Mouse (Mus musculus): Measurements from ENCODE around the gene Pdik1l.
A peak's percentile ranks its signal among the peaks of the same experiment; 100 is the strongest.

The Pdik1l gene

DNA sequence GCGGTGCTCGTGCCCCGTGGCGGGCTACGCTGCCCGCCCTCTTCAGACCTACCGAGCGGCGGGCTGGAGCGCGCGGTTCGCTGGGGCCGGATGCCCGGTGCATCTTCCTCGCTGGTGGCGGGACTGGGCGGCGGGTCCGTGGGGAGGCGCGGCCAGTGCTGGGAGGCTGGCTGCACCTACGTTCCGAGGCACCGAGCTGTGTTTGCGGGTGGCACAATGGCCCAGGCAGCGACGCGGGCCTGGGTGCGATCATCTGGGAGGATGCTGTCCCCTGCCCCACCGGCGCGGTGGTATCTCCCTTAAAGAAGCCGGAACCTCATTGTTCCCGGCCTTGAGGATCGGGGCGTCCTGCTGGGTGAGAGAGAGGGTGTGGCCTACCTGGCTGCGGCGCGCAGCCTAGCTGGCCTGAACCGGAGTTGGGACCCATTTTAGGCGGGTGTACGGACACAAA, at the start of gene Pdik1l:
TSS of gene Pdik1l (minus strand) at position 321 of the 451 bp plus-strand sequence.
- peak; percentile 73 for DNase-seq (ENCODE audit: low read depth)

DNA sequence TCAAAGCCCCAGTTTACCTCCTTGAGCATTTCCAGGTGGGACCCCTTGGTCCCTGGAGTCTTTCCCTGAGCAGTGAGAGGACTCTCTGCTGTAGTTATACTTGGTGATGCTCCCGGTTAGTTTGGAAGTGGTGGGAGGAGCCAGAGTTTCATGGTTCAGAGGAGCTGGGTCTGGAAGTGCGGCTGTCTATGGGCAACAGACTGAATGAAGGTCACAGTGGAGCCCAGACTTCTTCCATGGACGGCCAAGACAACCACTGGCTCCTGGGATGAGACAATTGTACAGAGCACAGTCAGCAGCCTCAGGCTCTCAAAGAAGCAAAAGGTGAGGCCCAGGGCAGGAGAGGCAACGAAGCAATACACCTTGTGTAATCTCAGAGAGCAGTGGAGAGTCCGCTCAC, 42.6 kb upstream of the Pdik1l start:
- DNase-seq (ENCODE audit: low read depth): no peak

DNA sequence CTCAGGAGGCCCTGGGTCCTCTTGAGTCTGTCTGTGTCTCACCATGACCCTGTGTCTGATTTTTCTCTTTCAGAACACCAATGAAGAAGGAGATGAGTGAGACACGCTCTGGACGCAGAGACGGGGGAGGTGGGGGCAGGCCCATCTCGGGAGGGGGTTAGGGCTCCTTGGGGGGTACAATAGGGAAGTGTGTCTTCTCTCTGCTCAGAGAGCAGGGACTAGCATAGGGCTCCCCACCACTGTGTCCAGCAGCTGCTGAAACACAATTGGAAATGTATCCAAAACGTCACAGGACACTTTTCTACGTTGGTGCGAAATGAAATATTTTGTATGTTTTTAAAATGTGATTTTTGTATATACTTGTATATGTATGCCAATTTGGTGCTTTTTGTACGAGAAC, 41.1 kb upstream of the Pdik1l start:
- no peak for DNase-seq (ENCODE audit: low read depth)

GRCm38 (mm10) chr4:134328151-134328550, 40.5 kb upstream of the Pdik1l start:
- DNase-seq (ENCODE audit: low read depth): no peak

- no peak for DNase-seq (ENCODE audit: low read depth)
These were observed 39.3 kb upstream of the Pdik1l start for GRCm38 (mm10) chr4:134326859-134327530.

GRCm38 (mm10) chr4:134324655-134325054, 37.0 kb upstream of the Pdik1l start:
- no peak for DNase-seq (ENCODE audit: low read depth)

DNA sequence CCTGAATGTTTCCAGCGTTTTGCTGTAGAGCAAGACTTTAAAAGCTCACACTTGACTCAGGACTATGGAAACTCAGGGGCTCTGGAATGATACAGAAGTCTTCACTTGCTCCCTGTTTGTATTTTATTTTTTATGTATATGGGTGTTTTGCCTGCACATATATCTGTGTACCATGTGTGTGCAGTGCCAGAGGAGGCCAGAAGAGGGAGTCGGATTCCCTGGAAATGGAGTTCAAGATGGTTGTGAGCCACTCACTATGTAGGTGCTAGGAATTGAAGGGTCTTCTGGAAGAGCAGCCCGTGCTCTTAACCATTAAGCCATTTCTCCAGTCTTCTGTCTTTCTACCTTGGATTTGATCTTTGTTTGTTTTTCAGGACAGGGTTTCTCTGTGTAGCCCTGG, 33.8 kb upstream of the Pdik1l start:
- no peak for DNase-seq (ENCODE audit: low read depth)

DNA sequence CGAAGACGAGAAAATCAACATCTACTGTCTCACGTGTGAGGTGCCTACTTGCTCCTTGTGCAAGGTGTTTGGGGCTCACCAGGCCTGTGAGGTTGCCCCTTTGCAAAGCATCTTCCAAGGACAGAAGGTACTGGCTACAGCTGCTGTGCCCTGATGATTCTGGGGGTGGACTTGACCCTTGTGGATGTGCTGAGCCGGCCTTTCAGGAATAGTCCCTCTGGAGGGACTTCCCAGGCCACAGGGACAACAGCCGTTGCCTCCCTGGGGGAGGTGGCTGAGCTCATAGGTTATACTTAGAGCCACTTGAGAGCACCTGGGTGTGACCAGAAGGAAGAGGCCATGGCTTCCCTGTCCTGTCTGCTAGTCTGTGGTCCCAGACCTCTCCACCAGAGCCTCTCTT, 32.0 kb upstream of the Pdik1l start:
- no peak for DNase-seq (ENCODE audit: low read depth)

GRCm38 (mm10) chr4:134319074-134319473, 31.4 kb upstream of the Pdik1l start:
- DNase-seq (ENCODE audit: low read depth): no peak

DNA sequence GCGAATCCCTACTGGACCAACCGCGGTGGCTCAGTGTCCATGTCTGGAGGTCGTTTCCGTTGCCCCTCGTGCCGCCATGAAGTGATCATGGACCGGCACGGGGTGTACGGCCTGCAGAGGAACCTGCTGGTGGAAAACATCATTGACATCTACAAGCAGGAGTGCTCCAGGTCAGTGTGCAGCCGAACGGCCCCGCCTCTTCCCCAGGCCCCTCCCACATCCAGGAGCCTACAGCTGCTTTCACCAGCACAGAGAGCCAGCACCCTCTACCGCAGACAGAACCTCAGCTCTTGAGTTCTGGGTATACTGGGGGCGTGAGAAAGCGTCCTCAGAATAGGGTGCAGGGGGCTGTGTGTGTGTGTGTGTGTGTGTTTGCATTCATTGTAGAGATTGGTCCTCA, 28.7 kb upstream of the Pdik1l start:
- DNase-seq (ENCODE audit: low read depth): no peak

- no peak for DNase-seq (ENCODE audit: low read depth)
These were observed 27.8 kb upstream of the Pdik1l start for GRCm38 (mm10) chr4:134315470-134315869.

DNA sequence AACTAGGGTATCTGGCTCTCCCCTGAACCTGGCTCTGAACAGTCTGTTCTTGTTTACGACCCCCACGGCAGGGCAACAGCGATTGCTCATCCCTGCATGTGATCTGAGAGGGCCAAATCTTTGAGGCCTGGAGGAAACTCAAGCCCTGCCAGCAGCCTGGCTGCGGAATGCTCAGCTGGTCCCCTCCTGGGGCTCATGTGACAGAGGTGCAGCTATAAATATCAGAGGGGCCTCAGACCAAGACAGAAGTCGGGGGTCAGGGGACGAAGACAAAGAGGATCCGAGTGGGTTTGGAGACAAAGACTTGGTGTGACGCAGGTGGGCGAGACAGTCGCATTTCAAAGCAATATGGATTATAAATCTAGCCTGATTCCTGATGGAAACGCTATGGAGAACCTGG, 27.2 kb upstream of the Pdik1l start, which contains the start of gene Trim63:
TSS of gene Trim63 (plus strand) at position 245 of the 400 bp plus-strand sequence.
- no peak for DNase-seq (ENCODE audit: low read depth)

GRCm38 (mm10) chr4:134314081-134314655, 26.5 kb upstream of the Pdik1l start:
- DNase-seq (ENCODE audit: low read depth): no peak

DNA sequence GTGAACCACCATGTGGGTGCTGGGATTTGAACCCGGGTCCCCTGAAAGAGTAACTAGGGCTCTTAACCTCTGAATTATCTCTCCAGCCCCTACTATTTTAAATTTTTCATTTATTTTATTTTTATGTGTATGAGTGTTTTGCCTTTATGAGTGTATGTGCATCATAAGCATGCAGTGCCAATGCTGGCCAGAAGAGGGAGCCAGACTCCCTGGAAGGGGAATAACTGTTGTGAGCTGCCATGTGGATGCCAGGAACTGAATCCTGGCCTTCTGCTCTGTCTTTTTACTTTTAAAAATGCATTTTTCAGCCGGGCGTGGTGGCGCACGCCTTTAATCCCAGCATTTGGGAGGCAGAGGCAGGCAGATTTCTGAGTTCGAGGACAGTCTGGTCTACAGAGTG, 25.2 kb upstream of the Pdik1l start:
- no peak for DNase-seq (ENCODE audit: low read depth)

DNA sequence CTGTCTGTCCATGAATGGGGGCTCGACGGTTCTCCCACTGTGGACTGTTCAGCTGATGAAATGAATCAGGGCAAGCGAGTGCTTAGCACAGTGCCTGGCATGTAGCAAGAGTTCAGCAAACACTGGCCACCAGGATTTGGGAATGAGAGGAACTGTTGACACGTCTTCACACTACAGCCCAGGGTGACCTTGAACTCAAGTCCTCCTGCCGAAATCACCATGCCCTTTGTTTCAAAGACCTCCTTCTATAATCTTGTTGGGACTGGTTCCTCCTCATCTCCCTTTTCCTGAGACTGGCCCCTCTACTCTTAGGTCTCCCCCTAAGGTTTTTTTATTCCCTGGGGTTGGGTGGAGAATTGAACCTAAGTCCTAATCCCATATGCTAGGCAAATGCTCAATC, 24.6 kb upstream of the Pdik1l start:
- no peak for DNase-seq (ENCODE audit: low read depth)

GRCm38 (mm10) chr4:134311784-134312183, 24.1 kb upstream of the Pdik1l start:
- DNase-seq (ENCODE audit: low read depth): no peak

GRCm38 (mm10) chr4:134310656-134311055, 23.0 kb upstream of the Pdik1l start:
- no peak for DNase-seq (ENCODE audit: low read depth)

DNA sequence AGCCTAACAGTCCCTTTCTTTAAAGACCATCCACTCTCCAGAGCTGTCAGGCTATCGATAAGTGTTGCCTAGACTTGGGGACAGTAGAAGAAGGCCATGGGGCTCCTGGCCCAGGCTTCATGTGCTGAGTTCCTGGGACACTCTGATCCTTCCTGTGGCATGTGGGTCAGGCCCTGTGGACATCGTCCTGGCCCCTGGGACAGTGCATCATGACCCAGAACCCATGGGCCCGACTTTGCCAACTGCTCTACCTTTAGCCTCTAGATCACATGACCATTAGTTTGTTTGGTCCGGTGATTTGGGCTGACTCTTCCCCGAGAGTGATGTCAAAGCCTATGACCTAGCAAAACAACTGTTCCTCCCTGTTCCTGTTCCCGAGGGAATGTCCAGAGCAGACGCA, 22.4 kb upstream of the Pdik1l start:
- DNase-seq (ENCODE audit: low read depth): no peak

- no peak for DNase-seq (ENCODE audit: low read depth)
These were observed 19.8 kb upstream of the Pdik1l start for GRCm38 (mm10) chr4:134307367-134308072.

DNA sequence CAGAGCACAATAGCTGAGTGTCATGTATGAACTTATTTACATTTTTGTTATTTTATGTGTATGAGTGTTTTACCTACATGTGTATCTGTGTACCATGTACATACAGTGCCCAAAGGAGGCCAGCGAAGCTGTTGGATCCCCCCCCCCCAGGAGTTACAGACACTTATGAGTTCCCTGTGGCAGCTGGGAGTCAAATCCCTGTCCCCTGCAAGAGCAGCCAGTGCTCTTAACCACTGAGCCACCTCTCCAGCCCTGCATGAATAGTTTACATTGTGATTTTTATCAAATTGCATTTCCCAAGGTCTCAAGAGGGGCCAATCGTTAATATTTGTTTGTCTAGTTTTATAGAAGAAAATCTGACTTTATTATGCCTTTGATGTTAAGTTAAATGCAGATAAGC, 19.3 kb upstream of the Pdik1l start:
- no peak for DNase-seq (ENCODE audit: low read depth)

DNA sequence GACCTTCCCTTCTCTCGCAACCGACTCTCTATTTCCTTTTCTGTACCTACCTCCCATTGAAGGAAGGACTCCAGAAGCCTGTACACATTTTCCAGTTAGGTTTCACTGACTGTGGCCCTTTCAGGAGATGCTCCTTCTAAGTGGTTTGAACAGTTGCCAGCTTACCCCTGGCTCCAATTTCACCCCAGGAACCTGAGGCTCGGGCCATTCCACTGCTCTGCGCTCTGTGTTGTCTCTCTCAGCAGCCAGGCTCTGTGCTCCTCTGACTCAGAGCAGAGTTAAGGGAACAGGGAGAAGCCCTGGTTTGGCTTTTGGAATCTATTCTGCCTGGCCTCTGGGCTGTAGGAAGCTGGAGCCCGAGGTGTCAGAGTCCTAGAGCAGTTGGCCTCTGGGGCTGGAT, 14.4 kb upstream of the Pdik1l start:
- no peak for DNase-seq (ENCODE audit: low read depth)

GRCm38 (mm10) chr4:134300316-134300715, 12.6 kb upstream of the Pdik1l start:
- DNase-seq (ENCODE audit: low read depth): no peak

DNA sequence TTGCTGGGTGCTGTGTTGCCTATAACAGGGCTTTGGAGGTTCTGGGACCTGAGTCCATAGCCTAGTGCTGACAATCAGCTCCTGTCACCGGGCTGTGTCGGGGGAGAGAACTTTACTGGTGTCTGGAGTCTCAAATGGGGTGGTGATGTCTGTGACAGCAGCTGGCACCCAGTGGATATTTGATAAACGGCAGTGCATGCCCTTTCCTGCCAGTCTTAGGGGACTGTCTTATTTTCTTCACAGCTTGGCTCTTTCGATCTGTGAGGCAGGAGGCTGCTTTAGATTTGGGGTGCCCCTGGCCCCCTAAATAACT, 11.8 kb upstream of the Pdik1l start:
- DNase-seq (ENCODE audit: low read depth): no peak
